In genomic region chr10:99116237-99116632, GRCm38 (mm10) we compare ENCODE assay signal across 16 mouse cellular contexts. TPM values are rescaled to one million over a fixed set of nuclear protein-coding genes. Genes with fewer than 3 reads are reported as not detected.
DNase-seq lines count a peak whose midpoint lies in the region; ATAC-seq and TF ChIP-seq lines count a peak whose summit lies in the region.
"Had no signal": no experiment of that assay in that cellular context is flagged by ENCODE, and none has a peak within 500 bp of the region (broad histone marks: within the 10 kb centered on the region; RNA-seq: fewer than 3 reads in every experiment).

No protein-coding gene starts in this region.

- no peak for TF ChIP-seq CTCF in heart, adult 2 months (IDR thresholded peaks at IDR 0.05)
- no peak for TF ChIP-seq CTCF in intestine, postnatal 0 days (IDR thresholded peaks at IDR 0.05; ENCODE audit: low read depth)
- TF ChIP-seq CTCF in stomach, postnatal 0 days (IDR thresholded peaks at IDR 0.05; ENCODE audit: low read depth), result no peak

- no peak overlapping the region for H3K9ac ChIP-seq in heart, embryonic 15.5 days
- no peak overlapping the region for H3K9ac ChIP-seq in heart, adult 2 months (ENCODE audit: low read depth, low read length)
- H3K9ac ChIP-seq in neural tube, embryonic 15.5 days (replicated peaks), result no peak overlapping the region
- H3K9ac ChIP-seq in intestine, postnatal 0 days (ENCODE audit: low read depth, low read length), result no peak overlapping the region
- H3K9ac ChIP-seq in stomach, postnatal 0 days (ENCODE audit: low read length), result no peak overlapping the region
- H3K9ac ChIP-seq: hindbrain, embryonic 15.5 days; liver, embryonic 12.5 days had no signal

- intact Hi-C loops in heart, adult 2 months (cut with DNase I), result no loop called here

- H3K4me3 ChIP-seq in heart, embryonic 15.5 days, result peak overlapping the region; percentile 26
- H3K4me3 ChIP-seq in heart, adult 2 months, result no peak overlapping the region
- no peak overlapping the region for H3K4me3 ChIP-seq in neural tube, embryonic 15.5 days (replicated peaks)
- no peak overlapping the region for H3K4me3 ChIP-seq in intestine, postnatal 0 days (ENCODE audit: low read depth, low read length)
- H3K4me3 ChIP-seq in stomach, postnatal 0 days (ENCODE audit: low read depth, low read length), result no peak overlapping the region
- H3K4me3 ChIP-seq: erythroblast, embryonic 14.5 days; hindbrain, embryonic 15.5 days; left cerebral cortex, adult 2 months; liver, embryonic 12.5 days had no signal

- WGBS in heart, embryonic 15.5 days, result 29% methylated on average over 8 of the region's 8 CpGs
- 71% methylated on average over 8 of the region's 8 CpGs for WGBS in heart, adult 2 months
- 83% methylated on average over 8 of the region's 8 CpGs for WGBS in neural tube, embryonic 15.5 days
- 44% methylated on average over 8 of the region's 8 CpGs for WGBS in intestine, postnatal 0 days
- WGBS in stomach, postnatal 0 days, result 51% methylated on average over 8 of the region's 8 CpGs

- H3K27me3 ChIP-seq in heart, embryonic 15.5 days, result no peaks in the 10 kb centered on the region
- H3K27me3 ChIP-seq in heart, adult 2 months (ENCODE audit: control insufficient read depth, insufficient read depth, low read length), result no peaks in the 10 kb centered on the region
- no peaks in the 10 kb centered on the region for H3K27me3 ChIP-seq in neural tube, embryonic 15.5 days (replicated peaks)
- no peaks in the 10 kb centered on the region for H3K27me3 ChIP-seq in intestine, postnatal 0 days (replicated peaks; ENCODE audit: control insufficient read depth, insufficient read depth, low read length)
- no peaks in the 10 kb centered on the region for H3K27me3 ChIP-seq in stomach, postnatal 0 days (ENCODE audit: control insufficient read depth, insufficient read depth, low read length)
- H3K27me3 ChIP-seq: hindbrain, embryonic 15.5 days; liver, embryonic 12.5 days had no signal

- ATAC-seq in heart, embryonic 15.5 days (replicated peaks; ENCODE audit: insufficient number of reproducible peaks, insufficient read depth, low FRiP score, low read depth), result no peak
- no peak for ATAC-seq in neural tube, embryonic 15.5 days (ENCODE audit: low FRiP score)
- ATAC-seq in intestine, postnatal 0 days, result no peak
- no peak for ATAC-seq in stomach, postnatal 0 days (ENCODE audit: low FRiP score, low TSS enrichment)
- ATAC-seq: lung, postnatal 0 days had no signal

- H3K36me3 ChIP-seq in heart, embryonic 15.5 days, result no peaks in the 10 kb centered on the region
- H3K36me3 ChIP-seq in heart, adult 2 months (ENCODE audit: control insufficient read depth, insufficient read depth, low read length), result no peaks in the 10 kb centered on the region
- H3K36me3 ChIP-seq in neural tube, embryonic 15.5 days, result no peaks in the 10 kb centered on the region; the same call in 1 of the 2 replicates
- H3K36me3 ChIP-seq in intestine, postnatal 0 days (ENCODE audit: control insufficient read depth, insufficient read depth), result no peaks in the 10 kb centered on the region
- H3K36me3 ChIP-seq in stomach, postnatal 0 days (ENCODE audit: control insufficient read depth, insufficient read depth, low read length), result no peaks in the 10 kb centered on the region
- H3K36me3 ChIP-seq: hindbrain, embryonic 15.5 days had no signal

- no peak for TF ChIP-seq EP300 in heart, adult 2 months (IDR thresholded peaks at IDR 0.05; ENCODE audit: insufficient read depth, low read depth, low read length)
- TF ChIP-seq EP300 in stomach, postnatal 0 days (optimal IDR thresholded peaks at IDR 0.05), result no peak

- no peak overlapping the region for H3K27ac ChIP-seq in heart, embryonic 15.5 days
- no peak overlapping the region for H3K27ac ChIP-seq in heart, adult 2 months
- no peak overlapping the region for H3K27ac ChIP-seq in neural tube, embryonic 15.5 days (replicated peaks)
- peak overlapping the region; percentile 9; the same call in 1 of the 2 replicates for H3K27ac ChIP-seq in intestine, postnatal 0 days (ENCODE audit: low read depth, low read length)
- H3K27ac ChIP-seq in stomach, postnatal 0 days (replicated peaks), result peak overlapping the region; percentile 49
- H3K27ac ChIP-seq: hindbrain, embryonic 15.5 days; left cerebral cortex, adult 2 months; liver, embryonic 12.5 days had no signal

- no peak for DNase-seq in heart, adult 2 months
- peak; percentile 30 for DNase-seq in neural tube, embryonic 10.5 days (ENCODE audit: extremely low spot score, low spot score)
- DNase-seq in stomach, postnatal 0 days (ENCODE audit: low spot score), result no peak
- DNase-seq in layer of hippocampus, postnatal 14 days (ENCODE audit: low spot score in 2 of 2), result no peak
- DNase-seq: cerebellum, adult 11 months; gastrocnemius, postnatal 36 days; kidney, postnatal 36 days; right cerebral cortex, postnatal 25 days had no signal

- no peaks in the 10 kb centered on the region for H3K9me3 ChIP-seq in heart, embryonic 15.5 days (replicated peaks)
- H3K9me3 ChIP-seq in neural tube, embryonic 15.5 days (replicated peaks), result no peaks in the 10 kb centered on the region
- no peaks in the 10 kb centered on the region for H3K9me3 ChIP-seq in intestine, postnatal 0 days (ENCODE audit: control insufficient read depth)
- H3K9me3 ChIP-seq in stomach, postnatal 0 days (ENCODE audit: control insufficient read depth, low read length), result no peaks in the 10 kb centered on the region
- H3K9me3 ChIP-seq: hindbrain, embryonic 15.5 days; liver, embryonic 12.5 days had no signal

- TF ChIP-seq POLR2A in heart, adult 2 months (IDR thresholded peaks at IDR 0.05; ENCODE audit: insufficient read depth, low read depth, low read length), result no peak

- H3K4me2 ChIP-seq in heart, embryonic 15.5 days, result peak overlapping the region; percentile 54
- no peak overlapping the region for H3K4me2 ChIP-seq in neural tube, embryonic 15.5 days
- peak overlapping the region; percentile 25 for H3K4me2 ChIP-seq in intestine, postnatal 0 days (replicated peaks; ENCODE audit: low read depth)
- H3K4me2 ChIP-seq in stomach, postnatal 0 days (replicated peaks; ENCODE audit: low read depth), result no peak overlapping the region
- H3K4me2 ChIP-seq: hindbrain, embryonic 15.5 days; liver, embryonic 12.5 days had no signal

- H3K79me2 ChIP-seq in heart, adult 2 months (replicated peaks; ENCODE audit: control insufficient read depth, insufficient read depth, low read length), result peaks cover 2% of the 10 kb centered on the region; the same call in 1 of the 2 replicates

- peaks cover 16% of the 10 kb centered on the region for H3K4me1 ChIP-seq in heart, embryonic 15.5 days (replicated peaks)
- 0 out of 2 replicates have a peak, but pooled peaks cover 2% of the 10 kb centered on the region for H3K4me1 ChIP-seq in heart, adult 2 months (ENCODE audit: control insufficient read depth, insufficient read depth, low read length)
- H3K4me1 ChIP-seq in neural tube, embryonic 15.5 days, result peaks cover 6% of the 10 kb centered on the region; the same call in 1 of the 2 replicates
- peaks cover 5% of the 10 kb centered on the region for H3K4me1 ChIP-seq in intestine, postnatal 0 days (replicated peaks; ENCODE audit: control insufficient read depth, insufficient read depth, low read length)
- peaks cover 6% of the 10 kb centered on the region; the same call in 1 of the 2 replicates for H3K4me1 ChIP-seq in stomach, postnatal 0 days (replicated peaks; ENCODE audit: control insufficient read depth, insufficient read depth)

RNA-seq across cellular contexts. Expression of gene Galnt4, which starts 8.3 kb away (rescaled TPM):
- polyA plus RNA-seq in heart, embryonic 15.5 days (2015; fragmentation: Nextera tagmentation; extraction: Ambion mirVana), result 5.5 and 7.4 TPM in 2 replicates
- total RNA-seq in heart, adult 2 months (2021), result 1 to 10 TPM; 2.3 to 2.6 TPM
- 0.88 and 1.2 TPM in 2 replicates for polyA plus RNA-seq in heart, adult 2 months (2012; rRNA removed)
- 2.7 and 4.2 TPM in 2 replicates for polyA plus RNA-seq in neural tube, embryonic 15.5 days (2015; fragmentation: Nextera tagmentation; extraction: Ambion mirVana)
- polyA plus RNA-seq in intestine, postnatal 0 days (2015; fragmentation: Nextera tagmentation; extraction: Ambion mirVana), result 12.9 and 13.2 TPM in 2 replicates
- 34.0 and 34.9 TPM in 2 replicates for polyA plus RNA-seq in stomach, postnatal 0 days (2015; fragmentation: Nextera tagmentation; extraction: Ambion mirVana)
- 1 to 10 TPM; 4.8 TPM for total RNA-seq in layer of hippocampus, postnatal 14 days (2021)

RNA-seq across cellular contexts. Expression of gene Poc1b, which starts 9.4 kb away (rescaled TPM):
- polyA plus RNA-seq in heart, embryonic 15.5 days (2015; fragmentation: Nextera tagmentation; extraction: Ambion mirVana), result 7.2 and 10.6 TPM in 2 replicates
- total RNA-seq in heart, adult 2 months (2021), result 1 to 10 TPM; 4.1 to 6.7 TPM
- 3.6 and 5.8 TPM in 2 replicates for polyA plus RNA-seq in heart, adult 2 months (2012; rRNA removed)
- 9.3 and 14.1 TPM in 2 replicates for polyA plus RNA-seq in neural tube, embryonic 15.5 days (2015; fragmentation: Nextera tagmentation; extraction: Ambion mirVana)
- 6.9 and 8.5 TPM in 2 replicates for polyA plus RNA-seq in intestine, postnatal 0 days (2015; fragmentation: Nextera tagmentation; extraction: Ambion mirVana)
- 6.7 and 9.4 TPM in 2 replicates for polyA plus RNA-seq in stomach, postnatal 0 days (2015; fragmentation: Nextera tagmentation; extraction: Ambion mirVana)
- 1 to 10 TPM; 7.0 to 8.9 TPM for total RNA-seq in layer of hippocampus, postnatal 14 days (2021)

RNA-seq across cellular contexts. Expression of gene Phxr2, which starts 9.9 kb away (rescaled TPM):
- not detected in 2 replicates for polyA plus RNA-seq in heart, embryonic 15.5 days (2015; fragmentation: Nextera tagmentation; extraction: Ambion mirVana)
- not detected for total RNA-seq in heart, adult 2 months (2021)
- polyA plus RNA-seq in heart, adult 2 months (2012; rRNA removed), result not detected in 2 replicates
- not detected in 2 replicates for polyA plus RNA-seq in neural tube, embryonic 15.5 days (2015; fragmentation: Nextera tagmentation; extraction: Ambion mirVana)
- polyA plus RNA-seq in intestine, postnatal 0 days (2015; fragmentation: Nextera tagmentation; extraction: Ambion mirVana), result not detected in 2 replicates
- not detected in 2 replicates for polyA plus RNA-seq in stomach, postnatal 0 days (2015; fragmentation: Nextera tagmentation; extraction: Ambion mirVana)
- total RNA-seq in layer of hippocampus, postnatal 14 days (2021), result not detected
- total RNA-seq: gastrocnemius, postnatal 36 days; left cerebral cortex, adult 2 months had no signal
- polyA plus RNA-seq: erythroblast, embryonic 14.5 days; hindbrain, embryonic 15.5 days; liver, embryonic 12.5 days; lung, postnatal 0 days had no signal

Comparison
In these comparisons a context has a peak if more than half of its experiments do, and no peak if none do; other contexts are left out.
1. H3K27ac ChIP-seq: peak in intestine, postnatal 0 days (single experiment) and stomach, postnatal 0 days (single experiment); none in heart, embryonic 15.5 days (single experiment), heart, adult 2 months (single experiment) and neural tube, embryonic 15.5 days (single experiment).
2. H3K4me2 ChIP-seq: peak in heart, embryonic 15.5 days (single experiment) and intestine, postnatal 0 days (single experiment); none in neural tube, embryonic 15.5 days (single experiment) and stomach, postnatal 0 days (single experiment).